Mouse (Mus musculus) heart, embryonic 15.5 days (tissue): Measurements from ENCODE around the gene Gprasp2. TPM values are rescaled to one million over a fixed set of nuclear protein-coding genes. Genes with fewer than 3 reads are reported as not detected.
"Not testable (repeated sequence)": the region's sequence is repeated elsewhere in the genome, so short reads cannot be mapped to it uniquely, and the experiment has no call there.

Source experiments
- ATAC-seq: fragments of 200-750 bp; cut with Nextera tagmentation; replicated peaks from 2 replicates; pipeline ENCODE4 v1.8.0; 2017; ENCODE audit warnings: low read depth, moderate TSS enrichment; ENCODE audit not compliant: insufficient number of reproducible peaks, insufficient read depth, low FRiP score
- H3K27ac ChIP-seq: fragments of 300-500 bp; sonication (generic); 2 replicates; pipeline ENCODE4 v1.5.1; 2015; ENCODE audit warnings: mild to moderate bottlenecking, inconsistent platforms
- H3K27me3 ChIP-seq: fragments of 300-500 bp; sonication (generic); 2 replicates; pipeline ENCODE4 v1.6.1; 2015; ENCODE audit warnings: inconsistent platforms
- H3K36me3 ChIP-seq: fragments of 300-500 bp; sonication (generic); 2 replicates; pipeline ENCODE4 v1.6.1; 2015; ENCODE audit warnings: mild to moderate bottlenecking, inconsistent platforms
- H3K4me1 ChIP-seq: fragments of 300-500 bp; sonication (generic); replicated peaks from 2 replicates; pipeline ENCODE4 v1.6.1; 2015; ENCODE audit warnings: inconsistent platforms
- H3K4me2 ChIP-seq: fragments of 300-500 bp; sonication (generic); 2 replicates; pipeline ENCODE4 v1.6.1; 2015; ENCODE audit warnings: inconsistent platforms, mild to moderate bottlenecking, moderate library complexity
- H3K4me3 ChIP-seq: fragments of 300-500 bp; sonication (generic); 2 replicates; pipeline ENCODE4 v1.5.1; 2015; ENCODE audit warnings: mild to moderate bottlenecking, inconsistent platforms
- H3K9ac ChIP-seq: fragments of 300-500 bp; sonication (generic); 2 replicates; pipeline ENCODE4 v1.6.1; 2015; ENCODE audit warnings: mild to moderate bottlenecking, inconsistent platforms
- H3K9me3 ChIP-seq: fragments of 300-500 bp; sonication (generic); replicated peaks from 2 replicates; pipeline ENCODE4 v1.6.1; 2016; ENCODE audit warnings: inconsistent platforms
- WGBS: fragments of 180-500 bp; shearing (Covaris S2); methylation state at CpG from one replicate; pipeline ENCODE4 v1.1.7; 2015; ENCODE audit warnings: mixed read lengths; 5-methylcytosine and 5-hydroxymethylcytosine counted together
- polyA plus RNA-seq: library from polyadenylated mRNA; unstranded; fragments of >200 nt; fragmentation: Nextera tagmentation; extraction: Ambion mirVana; gene quantifications from 2 replicates; pipeline ENCODE4 v1.2.1, GENCODE M21; 2015

Gprasp2 gene
- polyA plus RNA-seq, 1 experiment from 2014 or later, result 17.6 TPM

DNA sequence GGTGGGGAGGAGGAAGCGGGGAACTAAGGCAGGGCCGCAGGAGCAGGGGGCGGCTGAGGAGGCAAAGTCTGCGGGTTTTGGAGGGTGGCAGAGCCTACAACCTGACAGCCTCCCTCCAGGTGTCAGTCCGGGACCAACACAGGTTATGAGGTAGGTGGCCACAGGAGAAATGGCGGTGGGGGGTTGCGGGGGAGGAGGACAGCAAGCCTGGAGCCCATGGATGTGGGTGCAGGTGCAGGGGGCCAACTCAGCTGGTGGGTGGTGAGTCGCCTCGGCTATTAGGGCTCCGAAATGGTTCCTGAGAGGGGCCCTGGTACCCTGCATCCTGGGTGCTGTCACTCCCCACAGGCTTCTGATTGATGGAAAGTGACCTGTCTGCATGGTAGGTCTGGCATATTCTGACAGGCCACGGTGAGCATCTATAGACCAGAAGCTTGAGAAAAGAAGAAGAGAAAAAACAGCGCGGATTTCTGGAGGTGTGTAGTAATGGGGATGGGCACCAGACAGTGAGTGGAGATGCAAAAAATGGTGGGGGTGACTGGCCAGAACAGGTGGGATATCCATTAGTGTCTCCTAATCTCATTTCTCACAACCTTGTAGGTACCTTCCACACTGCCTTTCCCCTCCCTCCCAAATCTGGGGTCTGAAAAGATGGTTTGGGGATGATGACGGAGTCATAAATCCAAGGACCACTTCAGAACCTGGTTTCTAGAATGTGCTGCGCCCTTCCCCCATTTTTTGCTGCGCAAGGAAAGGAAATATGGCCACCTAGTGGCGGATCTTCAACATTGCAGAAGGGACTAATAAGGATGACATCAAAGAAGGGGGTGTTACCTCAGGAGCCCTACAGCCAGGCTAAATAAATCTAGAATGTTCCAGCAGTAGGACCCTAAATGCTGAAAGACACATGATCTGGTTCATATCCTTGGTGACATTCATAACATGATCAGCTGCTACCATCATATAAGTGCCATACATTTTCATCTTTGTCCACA lies 860 bp downstream of the Gprasp2 start:
- H3K36me3 ChIP-seq, H3K4me1 ChIP-seq, ATAC-seq, H3K27me3 ChIP-seq, H3K9me3 ChIP-seq, H3K27ac ChIP-seq: not testable (repeated sequence)
- WGBS, result 12% methylated on average over 17 of the region's 17 CpGs
- peak overlapping the region; percentile 56 for H3K9ac ChIP-seq
- H3K4me2 ChIP-seq, result peak overlapping the region; percentile 79
- peak overlapping the region; percentile 56 for H3K4me3 ChIP-seq

DNA sequence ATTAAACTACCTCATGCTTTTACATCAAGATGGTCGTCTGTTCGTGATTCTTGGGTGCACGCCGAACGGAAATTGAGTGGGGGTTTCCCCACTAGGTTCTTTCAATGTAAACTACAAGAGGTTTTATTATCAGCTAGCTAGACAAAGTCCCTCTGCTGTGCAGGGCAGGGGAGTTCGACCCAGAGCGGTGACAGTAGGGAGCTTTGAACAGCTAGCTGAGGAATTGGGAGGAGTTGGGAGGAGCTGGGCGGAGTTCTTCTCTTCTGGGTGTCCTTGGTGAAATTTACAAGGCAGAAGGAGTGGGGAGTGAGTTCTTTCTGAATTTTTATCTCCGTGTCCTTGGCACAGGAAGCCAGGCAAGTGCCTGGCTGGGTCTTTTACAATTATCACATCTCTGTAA lies 28.0 kb downstream of the Gprasp2 start:
- not testable (repeated sequence) for H3K4me1 ChIP-seq, ATAC-seq, H3K36me3 ChIP-seq, H3K9me3 ChIP-seq, H3K4me2 ChIP-seq, H3K9ac ChIP-seq, H3K27me3 ChIP-seq, H3K4me3 ChIP-seq, H3K27ac ChIP-seq
- WGBS, result 64% methylated on average over 9 of the region's 9 CpGs

DNA sequence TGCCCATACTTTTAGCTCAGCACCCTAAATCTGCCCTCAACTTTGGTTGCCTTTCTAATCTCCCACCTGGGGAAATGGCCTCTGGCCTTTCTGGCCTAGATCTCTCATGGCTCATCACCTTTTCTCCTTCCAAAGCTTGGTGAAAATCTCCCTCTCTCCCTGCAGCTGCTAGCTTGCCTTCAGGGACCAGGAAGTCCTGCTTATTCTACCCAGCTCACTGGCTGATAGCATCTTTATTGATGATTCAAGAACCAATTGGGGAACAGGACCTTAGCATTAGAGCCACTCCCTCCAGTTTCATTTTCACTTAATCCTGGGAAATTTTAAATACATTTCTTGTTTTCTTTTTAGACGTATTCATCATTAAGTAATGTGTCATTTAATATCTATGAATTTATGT lies 37.8 kb downstream of the Gprasp2 start:
- Histone ChIP-seq H3K27ac (no peak overlapping the region), H3K4me2 (no peak overlapping the region), H3K36me3 (no peaks in the 10 kb centered on the region), H3K9ac (no peak overlapping the region), H3K4me1 (no peaks in the 10 kb centered on the region), H3K4me3 (no peak overlapping the region), H3K27me3 (no peaks in the 10 kb centered on the region), H3K9me3 (no peaks in the 10 kb centered on the region)
- no peak for ATAC-seq
- WGBS, result 66% methylated on average over 1 of the region's 1 CpGs

GRCm38 (mm10) chrX:135879626-135880025 lies 40.8 kb downstream of the Gprasp2 start:
- Histone ChIP-seq H3K9me3 (no peaks in the 10 kb centered on the region), H3K27ac (no peak overlapping the region), H3K4me2 (no peak overlapping the region), H3K4me1 (no peaks in the 10 kb centered on the region), H3K36me3 (no peaks in the 10 kb centered on the region), H3K4me3 (no peak overlapping the region), H3K9ac (no peak overlapping the region), H3K27me3 (no peaks in the 10 kb centered on the region)
- no peak for ATAC-seq
- WGBS, result 77% methylated on average over 1 of the region's 1 CpGs

DNA sequence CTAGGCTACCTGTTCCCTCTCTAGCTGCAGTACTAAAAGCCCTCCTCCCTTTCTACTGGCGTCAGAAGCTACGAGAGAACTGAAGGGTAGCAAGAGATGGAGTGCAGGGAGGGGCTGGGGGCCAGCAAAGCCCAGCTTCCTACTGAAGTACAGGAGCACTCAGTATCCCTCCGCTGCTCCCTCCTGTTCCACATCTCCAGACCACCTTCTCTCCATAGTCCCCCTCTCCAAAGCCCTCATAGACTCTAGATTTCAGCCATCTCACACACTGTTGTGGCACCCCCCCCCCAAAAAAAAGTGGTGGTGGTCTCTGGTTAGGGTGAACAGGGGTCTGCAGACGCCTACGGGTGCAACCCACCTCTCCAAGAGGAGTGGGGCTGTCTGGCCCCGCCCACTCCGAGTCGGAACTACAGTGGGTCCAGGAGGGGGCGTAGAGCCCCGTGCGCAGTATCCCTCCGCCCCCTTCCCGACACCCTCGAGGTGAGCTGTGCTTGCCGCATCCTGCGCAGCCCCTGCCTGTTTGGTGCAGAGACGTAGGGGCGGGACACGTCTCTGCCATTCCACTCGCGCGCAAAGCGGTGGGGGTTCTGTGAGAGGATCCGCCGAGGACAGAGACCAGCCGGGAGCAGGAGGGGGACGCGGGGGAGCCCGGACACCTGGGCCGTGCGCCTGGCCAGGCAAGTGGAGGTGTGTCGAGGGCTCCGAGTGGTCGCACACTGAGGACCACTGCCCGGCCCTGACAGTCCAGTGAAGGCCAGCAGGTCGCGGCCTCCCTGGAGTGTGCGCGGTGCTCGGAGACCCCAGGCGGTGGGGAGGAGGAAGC lies 46.8 kb downstream of the Gprasp2 start:
- Histone ChIP-seq H3K36me3 (peaks cover 16% of the 10 kb centered on the region), H3K9ac (peak overlapping the region; percentile 78), H3K9me3 (no peaks in the 10 kb centered on the region), H3K4me3 (peak overlapping the region; percentile 76), H3K27ac (peak overlapping the region; percentile 80), H3K27me3 (no peaks in the 10 kb centered on the region), H3K4me2 (peak overlapping the region; percentile 63), H3K4me1 (no peaks in the 10 kb centered on the region)
- 15% methylated on average over 38 of the region's 41 CpGs for WGBS
- peak; percentile 96 for ATAC-seq

DNA sequence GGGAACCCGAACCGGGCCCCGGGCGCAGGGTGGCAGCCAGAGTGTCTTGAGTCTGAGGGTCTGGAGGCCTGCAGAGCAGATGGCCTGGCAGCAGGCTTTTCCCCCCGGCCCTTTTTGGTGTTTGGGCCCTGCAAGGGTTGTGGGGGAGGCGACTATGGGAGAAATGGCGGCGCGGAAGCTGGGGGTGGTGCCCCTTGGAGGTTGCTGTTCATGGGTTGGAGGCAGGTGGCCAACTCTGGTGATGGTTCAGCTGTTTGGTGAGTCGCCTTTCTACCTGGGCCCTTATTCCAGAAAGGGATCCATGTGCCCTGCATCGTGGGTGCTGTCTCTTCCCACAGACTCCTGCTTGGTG lies 47.4 kb downstream of the Gprasp2 start:
- peak overlapping the region; percentile 78 for H3K9ac ChIP-seq
- peak overlapping the region; percentile 63 for H3K4me2 ChIP-seq
- H3K27me3 ChIP-seq, result no peaks in the 10 kb centered on the region
- H3K4me1 ChIP-seq, result no peaks in the 10 kb centered on the region
- peak overlapping the region; percentile 80 for H3K27ac ChIP-seq
- H3K4me3 ChIP-seq, result peak overlapping the region; percentile 76
- no peaks in the 10 kb centered on the region for H3K9me3 ChIP-seq
- WGBS, result 10% methylated on average over 11 of the region's 11 CpGs
- peak; percentile 27; the same call in 1 of the 2 replicates for ATAC-seq
- H3K36me3 ChIP-seq, result peaks cover 16% of the 10 kb centered on the region

Other genes starting within 250 kb of the Gprasp2 start
- 0.11 and 0.16 TPM in 2 replicates for gene Nxf7, start 240.3 kb upstream of the Gprasp2 start, polyA plus RNA-seq
- not detected in 2 replicates for gene Prame, start 211.3 kb upstream of the Gprasp2 start, polyA plus RNA-seq
- gene Tcp11x2, start 145.2 kb upstream of the Gprasp2 start, polyA plus RNA-seq, result not detected in 2 replicates
- 0.74 TPM in 1 of 2 replicates, not detected in the other for gene Tmsb15a, start 113.8 kb upstream of the Gprasp2 start, polyA plus RNA-seq
- gene Armcx5, start 96.3 kb upstream of the Gprasp2 start, polyA plus RNA-seq, result 7.9 and 9.0 TPM in 2 replicates
- 26.1 and 35.1 TPM in 2 replicates for gene Gprasp1, start 96.3 kb upstream of the Gprasp2 start, polyA plus RNA-seq
- 62.3 and 62.8 TPM in 2 replicates for gene Bhlhb9, start 41.4 kb upstream of the Gprasp2 start, polyA plus RNA-seq
- 58.6 and 61.2 TPM in 2 replicates for gene Arxes2, start 154.8 kb downstream of the Gprasp2 start, polyA plus RNA-seq
- gene Arxes1, start 194.3 kb downstream of the Gprasp2 start, polyA plus RNA-seq, result 19.3 and 20.9 TPM in 2 replicates
- gene Bex2, start 229.2 kb downstream of the Gprasp2 start, polyA plus RNA-seq, result 12.5 and 28.2 TPM in 2 replicates
- 0.09 and 0.53 TPM in 2 replicates for gene Nxf3, start 246.2 kb downstream of the Gprasp2 start, polyA plus RNA-seq